In the genomic region with DNA sequence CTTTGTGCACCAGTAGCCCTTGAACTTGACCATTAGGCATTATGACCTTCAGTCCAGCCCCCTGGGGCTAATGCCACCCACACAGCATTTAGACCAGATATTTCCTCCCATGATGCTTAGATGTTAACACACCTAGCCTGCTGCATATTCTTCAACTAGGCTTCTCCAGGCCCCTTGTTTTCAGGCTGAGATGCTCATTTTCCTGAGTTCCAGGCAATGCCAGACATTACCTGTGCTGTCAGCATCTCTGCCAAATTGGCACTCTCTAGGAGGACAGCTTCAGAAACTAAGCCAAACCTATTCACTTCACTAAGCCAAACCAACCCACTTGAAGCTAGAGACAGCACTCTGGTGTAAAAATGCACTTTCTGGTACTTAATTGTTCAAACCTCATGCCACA, we compare ENCODE assay signal across 9 mouse cellular contexts. TPM values are rescaled to one million over a fixed set of nuclear protein-coding genes. Genes with fewer than 3 reads are reported as not detected.
DNase-seq lines count a peak whose midpoint lies in the region; ATAC-seq lines count a peak whose summit lies in the region.
"Had no signal": no experiment of that assay in that cellular context is flagged by ENCODE, and none has a peak within 500 bp of the region (broad histone marks: within the 10 kb centered on the region; RNA-seq: fewer than 3 reads in every experiment).

No protein-coding gene starts in this region.

- H3K4me2 ChIP-seq in heart, embryonic 12.5 days: peak overlapping the region; percentile 97
- H3K4me2 ChIP-seq in forebrain, embryonic 12.5 days: peak overlapping the region; percentile 96
- H3K4me2 ChIP-seq in limb, embryonic 13.5 days (replicated peaks): peak overlapping the region; percentile 97

- no peak for DNase-seq in heart, adult 18-20 months
- peak; percentile 19 for DNase-seq in brain, adult 2 months (ENCODE audit: low read depth, low spot score)
- DNase-seq in testis, postnatal 10 days (ENCODE audit: low spot score): no peak
- no peak for DNase-seq in frontal cortex, postnatal 36 days (ENCODE audit: low spot score in 2 of 2)
- no peak for DNase-seq in layer of hippocampus, adult 18-20 months (ENCODE audit: low spot score in 2 of 2)
- DNase-seq: kidney, adult 8-10 months had no signal

- H3K9ac ChIP-seq in heart, embryonic 12.5 days: no peak overlapping the region
- H3K9ac ChIP-seq in forebrain, embryonic 12.5 days: no peak overlapping the region
- H3K9ac ChIP-seq in limb, embryonic 13.5 days: no peak overlapping the region

- H3K27ac ChIP-seq in heart, embryonic 12.5 days (ENCODE audit: poor library complexity, severe bottlenecking): no peak overlapping the region
- no peak overlapping the region for H3K27ac ChIP-seq in forebrain, embryonic 12.5 days
- no peak overlapping the region for H3K27ac ChIP-seq in limb, embryonic 13.5 days

- no peaks in the 10 kb centered on the region for H3K36me3 ChIP-seq in heart, embryonic 12.5 days
- H3K36me3 ChIP-seq in forebrain, embryonic 12.5 days (replicated peaks): no peaks in the 10 kb centered on the region
- H3K36me3 ChIP-seq in limb, embryonic 13.5 days: no peaks in the 10 kb centered on the region

- H3K27me3 ChIP-seq in heart, embryonic 12.5 days (replicated peaks): 0 out of 2 replicates have a peak, but pooled peaks cover 3% of the 10 kb centered on the region
- H3K27me3 ChIP-seq in forebrain, embryonic 12.5 days: peaks cover 44% of the 10 kb centered on the region
- H3K27me3 ChIP-seq in limb, embryonic 13.5 days: peaks cover 38% of the 10 kb centered on the region

- peak overlapping the region; percentile 74 for H3K4me3 ChIP-seq in heart, embryonic 12.5 days
- H3K4me3 ChIP-seq in forebrain, embryonic 12.5 days (replicated peaks): peak overlapping the region; percentile 67
- H3K4me3 ChIP-seq in limb, embryonic 13.5 days: peak overlapping the region; percentile 68

- no peaks in the 10 kb centered on the region for H3K9me3 ChIP-seq in heart, embryonic 12.5 days (replicated peaks)
- no peaks in the 10 kb centered on the region for H3K9me3 ChIP-seq in forebrain, embryonic 12.5 days
- H3K9me3 ChIP-seq in limb, embryonic 13.5 days: no peaks in the 10 kb centered on the region

- ATAC-seq in heart, embryonic 12.5 days (ENCODE audit: insufficient number of reproducible peaks, low FRiP score): no peak
- no peak for ATAC-seq in forebrain, embryonic 12.5 days (ENCODE audit: low FRiP score)
- no peak for ATAC-seq in limb, embryonic 13.5 days (ENCODE audit: low FRiP score, low read depth)

- peaks cover 6% of the 10 kb centered on the region; the same call in 1 of the 2 replicates for H3K4me1 ChIP-seq in heart, embryonic 12.5 days (replicated peaks)
- H3K4me1 ChIP-seq in forebrain, embryonic 12.5 days: peaks cover 16% of the 10 kb centered on the region
- peaks cover 19% of the 10 kb centered on the region for H3K4me1 ChIP-seq in limb, embryonic 13.5 days

RNA-seq across cellular contexts. Expression of a gene that starts 1.7 kb away (rescaled TPM):
- 2.4 and 2.8 TPM in 2 replicates for polyA plus RNA-seq in heart, embryonic 12.5 days (2016; fragmentation: Nextera tagmentation; extraction: Ambion mirVana)
- 1 to 10 TPM; 2.3 to 3.1 TPM for total RNA-seq in heart, adult 18-20 months (2021)
- 5.9 and 6.2 TPM in 2 replicates for polyA plus RNA-seq in forebrain, embryonic 12.5 days (2016; fragmentation: Nextera tagmentation; extraction: Ambion mirVana)
- 6.0 and 6.1 TPM in 2 replicates for polyA plus RNA-seq in limb, embryonic 13.5 days (2015; fragmentation: Nextera tagmentation; extraction: Ambion mirVana)
- 10 to 100 TPM; 11.4 to 16.0 TPM for total RNA-seq in layer of hippocampus, adult 18-20 months (2021)
